Mouse (Mus musculus): Measurements from ENCODE around the gene Smg6. TPM values are rescaled to one million over a fixed set of nuclear protein-coding genes. Genes with fewer than 3 reads are reported as not detected.

Gene Smg6
- polyA plus RNA-seq, 1 experiment, result 25.3 TPM

- Histone ChIP-seq H3K9me3 (replicated peaks; ENCODE audit: control insufficient read depth, insufficient read depth, low read length, poor library complexity, severe bottlenecking) (no peaks in the 10 kb centered on the region), H3K9ac (ENCODE audit: low read depth, poor library complexity, severe bottlenecking) (no peak overlapping the region), H3K27me3 (ENCODE audit: control insufficient read depth, insufficient read depth, low read length, poor library complexity, severe bottlenecking) (no peaks in the 10 kb centered on the region), H3K36me3 (ENCODE audit: control insufficient read depth, insufficient read depth, low read length, poor library complexity, severe bottlenecking) (no peaks in the 10 kb centered on the region), H3K27ac (ENCODE audit: insufficient read depth, low read length) (no peak overlapping the region), H3K4me3 (ENCODE audit: low read depth, low read length) (no peak overlapping the region), H3K4me1 (ENCODE audit: control insufficient read depth, insufficient read depth, low read length) (no peaks in the 10 kb centered on the region)
- no peak for TF ChIP-seq EP300 (IDR thresholded peaks at IDR 0.05; ENCODE audit: insufficient read depth, low read depth, low read length)
- TF ChIP-seq POLR2A (IDR thresholded peaks at IDR 0.05; ENCODE audit: insufficient read depth, low read length), result no peak
- TF ChIP-seq CTCF (IDR thresholded peaks at IDR 0.05; ENCODE audit: low read depth, low read length), result no peak
Observed at GRCm38 (mm10) chr11:75158432-75158831, 232.8 kb downstream of the Smg6 start.

GRCm38 (mm10) chr11:75159564-75159963, 233.9 kb downstream of the Smg6 start:
- Histone ChIP-seq H3K27me3 (ENCODE audit: control insufficient read depth, insufficient read depth, low read length, poor library complexity, severe bottlenecking) (no peaks in the 10 kb centered on the region), H3K27ac (ENCODE audit: insufficient read depth, low read length) (no peak overlapping the region), H3K9me3 (replicated peaks; ENCODE audit: control insufficient read depth, insufficient read depth, low read length, poor library complexity, severe bottlenecking) (no peaks in the 10 kb centered on the region), H3K36me3 (ENCODE audit: control insufficient read depth, insufficient read depth, low read length, poor library complexity, severe bottlenecking) (no peaks in the 10 kb centered on the region), H3K4me1 (ENCODE audit: control insufficient read depth, insufficient read depth, low read length) (no peaks in the 10 kb centered on the region), H3K4me3 (ENCODE audit: low read depth, low read length) (no peak overlapping the region), H3K9ac (ENCODE audit: low read depth, poor library complexity, severe bottlenecking) (no peak overlapping the region)
- TF ChIP-seq EP300 (IDR thresholded peaks at IDR 0.05; ENCODE audit: insufficient read depth, low read depth, low read length) (no peak), CTCF (IDR thresholded peaks at IDR 0.05; ENCODE audit: low read depth, low read length) (peak; percentile 82)

- Histone ChIP-seq H3K27me3 (ENCODE audit: control insufficient read depth, insufficient read depth, low read length, poor library complexity, severe bottlenecking) (peaks cover under 1% of the 10 kb centered on the region; the same call in 1 of the 2 replicates), H3K9me3 (replicated peaks; ENCODE audit: control insufficient read depth, insufficient read depth, low read length, poor library complexity, severe bottlenecking) (no peaks in the 10 kb centered on the region), H3K27ac (ENCODE audit: insufficient read depth, low read length) (no peak overlapping the region), H3K4me1 (ENCODE audit: control insufficient read depth, insufficient read depth, low read length) (no peaks in the 10 kb centered on the region), H3K4me3 (ENCODE audit: low read depth, low read length) (no peak overlapping the region), H3K36me3 (ENCODE audit: control insufficient read depth, insufficient read depth, low read length, poor library complexity, severe bottlenecking) (no peaks in the 10 kb centered on the region), H3K9ac (ENCODE audit: low read depth, poor library complexity, severe bottlenecking) (no peak overlapping the region)
- no peak for TF ChIP-seq CTCF (IDR thresholded peaks at IDR 0.05; ENCODE audit: low read depth, low read length)
Observed at GRCm38 (mm10) chr11:75160954-75161353, 235.3 kb downstream of the Smg6 start.

GRCm38 (mm10) chr11:75161417-75162008, 235.9 kb downstream of the Smg6 start:
- no peak overlapping the region for H3K9ac ChIP-seq (ENCODE audit: low read depth, poor library complexity, severe bottlenecking)
- no peak overlapping the region for H3K4me3 ChIP-seq (ENCODE audit: low read depth, low read length)
- TF ChIP-seq POLR2A (IDR thresholded peaks at IDR 0.05; ENCODE audit: insufficient read depth, low read length) (no peak), EP300 (IDR thresholded peaks at IDR 0.05; ENCODE audit: insufficient read depth, low read depth, low read length) (no peak), CTCF (IDR thresholded peaks at IDR 0.05; ENCODE audit: low read depth, low read length) (no peak)
- H3K27ac ChIP-seq (ENCODE audit: insufficient read depth, low read length), result no peak overlapping the region
- H3K27me3 ChIP-seq (ENCODE audit: control insufficient read depth, insufficient read depth, low read length, poor library complexity, severe bottlenecking), result peaks cover 6% of the 10 kb centered on the region
- no peaks in the 10 kb centered on the region for H3K9me3 ChIP-seq (replicated peaks; ENCODE audit: control insufficient read depth, insufficient read depth, low read length, poor library complexity, severe bottlenecking)
- H3K4me1 ChIP-seq (ENCODE audit: control insufficient read depth, insufficient read depth, low read length), result no peaks in the 10 kb centered on the region
- H3K36me3 ChIP-seq (ENCODE audit: control insufficient read depth, insufficient read depth, low read length, poor library complexity, severe bottlenecking), result no peaks in the 10 kb centered on the region

GRCm38 (mm10) chr11:75162591-75163080, 237.0 kb downstream of the Smg6 start:
- Histone ChIP-seq H3K9ac (ENCODE audit: low read depth, poor library complexity, severe bottlenecking) (no peak overlapping the region), H3K4me1 (ENCODE audit: control insufficient read depth, insufficient read depth, low read length) (no peaks in the 10 kb centered on the region), H3K36me3 (ENCODE audit: control insufficient read depth, insufficient read depth, low read length, poor library complexity, severe bottlenecking) (no peaks in the 10 kb centered on the region), H3K27ac (ENCODE audit: insufficient read depth, low read length) (no peak overlapping the region), H3K9me3 (replicated peaks; ENCODE audit: control insufficient read depth, insufficient read depth, low read length, poor library complexity, severe bottlenecking) (no peaks in the 10 kb centered on the region), H3K4me3 (ENCODE audit: low read depth, low read length) (no peak overlapping the region), H3K27me3 (ENCODE audit: control insufficient read depth, insufficient read depth, low read length, poor library complexity, severe bottlenecking) (peaks cover 15% of the 10 kb centered on the region)
- TF ChIP-seq EP300 (IDR thresholded peaks at IDR 0.05; ENCODE audit: insufficient read depth, low read depth, low read length) (no peak), CTCF (IDR thresholded peaks at IDR 0.05; ENCODE audit: low read depth, low read length) (no peak), POLR2A (IDR thresholded peaks at IDR 0.05; ENCODE audit: insufficient read depth, low read length) (no peak)

- H3K27ac ChIP-seq (ENCODE audit: insufficient read depth, low read length), result no peak overlapping the region
- H3K9ac ChIP-seq (ENCODE audit: low read depth, poor library complexity, severe bottlenecking), result no peak overlapping the region
- peaks cover 23% of the 10 kb centered on the region for H3K27me3 ChIP-seq (ENCODE audit: control insufficient read depth, insufficient read depth, low read length, poor library complexity, severe bottlenecking)
- H3K9me3 ChIP-seq (replicated peaks; ENCODE audit: control insufficient read depth, insufficient read depth, low read length, poor library complexity, severe bottlenecking), result no peaks in the 10 kb centered on the region
- H3K36me3 ChIP-seq (ENCODE audit: control insufficient read depth, insufficient read depth, low read length, poor library complexity, severe bottlenecking), result no peaks in the 10 kb centered on the region
- H3K4me3 ChIP-seq (ENCODE audit: low read depth, low read length), result no peak overlapping the region
- no peaks in the 10 kb centered on the region for H3K4me1 ChIP-seq (ENCODE audit: control insufficient read depth, insufficient read depth, low read length)
- TF ChIP-seq EP300 (IDR thresholded peaks at IDR 0.05; ENCODE audit: insufficient read depth, low read depth, low read length), result no peak
- no peak for TF ChIP-seq CTCF (IDR thresholded peaks at IDR 0.05; ENCODE audit: low read depth, low read length)
- TF ChIP-seq POLR2A (IDR thresholded peaks at IDR 0.05; ENCODE audit: insufficient read depth, low read length), result no peak
Observed at GRCm38 (mm10) chr11:75163379-75163778, 237.8 kb downstream of the Smg6 start.

All from ES-Bruce4 (cell line).